Mouse (Mus musculus) liver, embryonic 11.5 days (tissue): Measurements from ENCODE around the gene Uck2. TPM values are rescaled to one million over a fixed set of nuclear protein-coding genes. Genes with fewer than 3 reads are reported as not detected.
A peak's percentile ranks its signal among the peaks of the same experiment; 100 is the strongest.

Experiments used
- ATAC-seq: fragments of 200-750 bp; cut with Nextera tagmentation; replicated peaks from 2 replicates; pipeline ENCODE4 v1.8.0; 2017; ENCODE audit warnings: moderate number of reproducible peaks, mild to moderate bottlenecking, moderate TSS enrichment, moderate library complexity; ENCODE audit not compliant: low FRiP score
- DNase-seq: peaks from one replicate; pipeline ENCODE4 v3.0.0-alpha.2; 2017; ENCODE audit warnings: low spot score
- H3K27ac ChIP-seq: fragments of 300-500 bp; sonication (generic); 2 replicates; pipeline ENCODE4 v1.5.1; 2014; ENCODE audit warnings: mild to moderate bottlenecking, low read depth, low read length, control low read depth
- H3K27me3 ChIP-seq: fragments of 300-500 bp; sonication (generic); replicated peaks from 2 replicates; pipeline ENCODE4 v1.6.1; 2014; ENCODE audit warnings: low read length, mixed read lengths; ENCODE audit not compliant: control insufficient read depth, insufficient read depth
- H3K36me3 ChIP-seq: fragments of 300-500 bp; sonication (generic); 2 replicates; pipeline ENCODE4 v1.6.1; 2014; ENCODE audit warnings: mild to moderate bottlenecking, low read length, moderate library complexity, mixed read lengths; ENCODE audit not compliant: control insufficient read depth, insufficient read depth
- H3K4me1 ChIP-seq: fragments of 300-500 bp; sonication (generic); replicated peaks from 2 replicates; pipeline ENCODE4 v1.6.1; 2014; ENCODE audit warnings: low read length, mixed read lengths; ENCODE audit not compliant: control insufficient read depth, insufficient read depth
- H3K4me2 ChIP-seq: fragments of 300-500 bp; sonication (generic); 2 replicates; pipeline ENCODE4 v1.6.1; 2014; ENCODE audit warnings: mild to moderate bottlenecking, control low read depth, moderate library complexity
- H3K4me3 ChIP-seq: fragments of 300-500 bp; sonication (generic); 2 replicates; pipeline ENCODE4 v1.5.1; 2014; ENCODE audit warnings: low read depth, low read length, control low read depth
- H3K9ac ChIP-seq: fragments of 300-500 bp; sonication (generic); 2 replicates; pipeline ENCODE4 v1.6.1; 2014; ENCODE audit warnings: low read depth, low read length, control low read depth
- H3K9me3 ChIP-seq: fragments of 300-500 bp; sonication (generic); 2 replicates; pipeline ENCODE4 v1.6.1; 2016; ENCODE audit warnings: low read length, inconsistent platforms, mixed read lengths; ENCODE audit not compliant: control insufficient read depth
- WGBS: fragments of 180-500 bp; shearing (Covaris S2); extraction: QIAGEN DNeasy Blood & Tissue Kit; methylation state at CpG from one replicate; pipeline ENCODE4 v1.1.7; 2014; 5-methylcytosine and 5-hydroxymethylcytosine counted together
- polyA plus RNA-seq: library from polyadenylated mRNA; unstranded; fragments of >200 nt; fragmentation: Nextera tagmentation; extraction: Ambion mirVana; gene quantifications from 2 replicates; pipeline ENCODE4 v1.2.1, GENCODE M21; 2014

Gene Uck2
- polyA plus RNA-seq, 1 experiment from 2014 or later = 156 TPM

- Histone ChIP-seq H3K27ac (no peak overlapping the region), H3K4me3 (no peak overlapping the region), H3K27me3 (no peaks in the 10 kb centered on the region), H3K4me2 (no peak overlapping the region), H3K36me3 (no peaks in the 10 kb centered on the region), H3K9ac (no peak overlapping the region), H3K9me3 (no peaks in the 10 kb centered on the region), H3K4me1 (peaks cover 30% of the 10 kb centered on the region)
- DNase-seq = no peak
- no peak for ATAC-seq
- 91% methylated on average over 12 of the region's 12 CpGs for WGBS
These were observed 31.5 kb downstream of the Uck2 start for GRCm38 (mm10) chr1:167253579-167253978.

- H3K36me3 ChIP-seq = no peaks in the 10 kb centered on the region
- H3K4me2 ChIP-seq = no peak overlapping the region
- H3K9ac ChIP-seq = no peak overlapping the region
- no peak overlapping the region for H3K4me3 ChIP-seq
- H3K27me3 ChIP-seq = no peaks in the 10 kb centered on the region
- 84% methylated on average over 8 of the region's 8 CpGs for WGBS
- no peak overlapping the region for H3K27ac ChIP-seq
- no peak for ATAC-seq
- H3K9me3 ChIP-seq = no peaks in the 10 kb centered on the region
- peaks cover 48% of the 10 kb centered on the region for H3K4me1 ChIP-seq
- no peak for DNase-seq
These were observed 35.2 kb downstream of the Uck2 start for GRCm38 (mm10) chr1:167249881-167250280.

GRCm38 (mm10) chr1:167249252-167249651 lies 35.9 kb downstream of the Uck2 start:
- DNase-seq (no peak), ATAC-seq (no peak)
- Histone ChIP-seq H3K4me1 (peaks cover 44% of the 10 kb centered on the region), H3K27me3 (no peaks in the 10 kb centered on the region), H3K4me2 (no peak overlapping the region), H3K9me3 (no peaks in the 10 kb centered on the region), H3K4me3 (no peak overlapping the region), H3K9ac (no peak overlapping the region), H3K27ac (no peak overlapping the region), H3K36me3 (no peaks in the 10 kb centered on the region)
- 88% methylated on average over 19 of the region's 19 CpGs for whole genome bisulfite sequencing

- 74% methylated on average over 9 of the region's 9 CpGs for WGBS
- H3K4me3 ChIP-seq = no peak overlapping the region
- no peaks in the 10 kb centered on the region for H3K36me3 ChIP-seq
- H3K9me3 ChIP-seq = no peaks in the 10 kb centered on the region
- H3K4me1 ChIP-seq = peaks cover 42% of the 10 kb centered on the region
- H3K27ac ChIP-seq = no peak overlapping the region
- H3K27me3 ChIP-seq = no peaks in the 10 kb centered on the region
- no peak for ATAC-seq
- no peak for DNase-seq
- H3K9ac ChIP-seq = no peak overlapping the region
- no peak overlapping the region for H3K4me2 ChIP-seq
These were observed 37.2 kb downstream of the Uck2 start for GRCm38 (mm10) chr1:167247886-167248285.

GRCm38 (mm10) chr1:167246976-167247375 lies 38.1 kb downstream of the Uck2 start:
- Histone ChIP-seq H3K4me2 (no peak overlapping the region; the same call in 1 of the 2 replicates), H3K27me3 (no peaks in the 10 kb centered on the region), H3K4me3 (no peak overlapping the region), H3K9me3 (no peaks in the 10 kb centered on the region), H3K27ac (no peak overlapping the region), H3K9ac (no peak overlapping the region), H3K4me1 (peaks cover 48% of the 10 kb centered on the region), H3K36me3 (no peaks in the 10 kb centered on the region)
- 0 out of 2 replicates have a peak, but pooled peaks have one; percentile 19 for ATAC-seq
- WGBS = 39% methylated on average over 8 of the region's 8 CpGs
- DNase-seq = no peak

- 60% methylated on average over 9 of the region's 9 CpGs for WGBS
- Histone ChIP-seq H3K27me3 (no peaks in the 10 kb centered on the region), H3K4me3 (no peak overlapping the region), H3K36me3 (no peaks in the 10 kb centered on the region), H3K4me1 (peaks cover 53% of the 10 kb centered on the region), H3K4me2 (no peak overlapping the region), H3K27ac (no peak overlapping the region), H3K9me3 (no peaks in the 10 kb centered on the region), H3K9ac (no peak overlapping the region)
- ATAC-seq (no peak), DNase-seq (no peak)
These were observed 38.8 kb downstream of the Uck2 start for GRCm38 (mm10) chr1:167246275-167246674.

- Histone ChIP-seq H3K4me3 (no peak overlapping the region), H3K9ac (no peak overlapping the region), H3K27me3 (no peaks in the 10 kb centered on the region), H3K4me2 (no peak overlapping the region), H3K27ac (no peak overlapping the region), H3K36me3 (no peaks in the 10 kb centered on the region), H3K9me3 (no peaks in the 10 kb centered on the region), H3K4me1 (peaks cover 60% of the 10 kb centered on the region)
- ATAC-seq (no peak), DNase-seq (no peak)
- WGBS = 70% methylated on average over 9 of the region's 9 CpGs
These were observed 39.9 kb downstream of the Uck2 start for GRCm38 (mm10) chr1:167245180-167245641.

- H3K4me1 ChIP-seq = peaks cover 46% of the 10 kb centered on the region
- WGBS = 57% methylated on average over 7 of the region's 7 CpGs
- no peak overlapping the region for H3K4me3 ChIP-seq
- no peaks in the 10 kb centered on the region for H3K9me3 ChIP-seq
- no peaks in the 10 kb centered on the region for H3K27me3 ChIP-seq
- no peak overlapping the region for H3K9ac ChIP-seq
- ATAC-seq = no peak
- no peak overlapping the region for H3K27ac ChIP-seq
- no peak overlapping the region for H3K4me2 ChIP-seq
- no peaks in the 10 kb centered on the region for H3K36me3 ChIP-seq
- no peak for DNase-seq
These were observed 42.9 kb downstream of the Uck2 start for GRCm38 (mm10) chr1:167242191-167242681.

GRCm38 (mm10) chr1:167241487-167241886 lies 43.6 kb downstream of the Uck2 start:
- Histone ChIP-seq H3K4me3 (no peak overlapping the region), H3K27me3 (no peaks in the 10 kb centered on the region), H3K9me3 (no peaks in the 10 kb centered on the region), H3K36me3 (peaks cover 3% of the 10 kb centered on the region; the same call in 1 of the 2 replicates), H3K9ac (no peak overlapping the region), H3K4me2 (no peak overlapping the region), H3K27ac (no peak overlapping the region), H3K4me1 (peaks cover 39% of the 10 kb centered on the region)
- DNase-seq = no peak
- 67% methylated on average over 3 of the region's 3 CpGs for WGBS
- no peak for ATAC-seq
